Mouse (Mus musculus) gastrocnemius, adult 2 months (tissue): Measurements from ENCODE around the gene Cphx1. TPM values are rescaled to one million over a fixed set of nuclear protein-coding genes. Genes with fewer than 3 reads are reported as not detected.

Source experiments
- total RNA-seq, 2 experiments: library from RNA; stranded (reverse); gene quantifications; 2 replicates each; pipeline ENCODE4 v1.2.3; 2021

Gene Cphx1
- total RNA-seq, 2 experiments from 2014 or later: not detected

Other genes starting within 250 kb of the Cphx1 start
- gene Ppif, start 244.2 kb upstream of the Cphx1 start, total RNA-seq: 10 to 100 TPM; 26.0 to 43.4 TPM
- gene Zcchc24, start 169.3 kb upstream of the Cphx1 start, total RNA-seq: 10 to 100 TPM; 40.6 to 59.3 TPM
- gene Anxa11, start 96.1 kb upstream of the Cphx1 start, total RNA-seq: 10 to 100 TPM; 97.4 to 99.1 TPM
- 1 to 10 TPM; 2.6 to 3.6 TPM for gene Plac9a, start 35.2 kb upstream of the Cphx1 start, total RNA-seq
- under 1 TPM; 0.15 to 0.50 TPM for gene Tmem254a, start 10.6 kb upstream of the Cphx1 start, total RNA-seq
- not detected for gene Duxbl1, start 40.3 kb downstream of the Cphx1 start, total RNA-seq
- 10 to 100 TPM in 1 of 2 experiments, 1 to 10 TPM in 1; 7.0 to 16.5 TPM for gene Gm9780, start 104.4 kb downstream of the Cphx1 start, total RNA-seq
- 1 to 10 TPM in 1 of 2 experiments, under 1 TPM in 1; 0.36 to 2.7 TPM for gene Tmem254c, start 129.1 kb downstream of the Cphx1 start, total RNA-seq
- gene Cphx2, start 143.2 kb downstream of the Cphx1 start, total RNA-seq: not detected
- gene Cphx3, start 144.0 kb downstream of the Cphx1 start, total RNA-seq: not detected
- under 1 TPM in 1 of 2 experiments, not detected in 1; 0.14 TPM for gene Duxbl2, start 180.0 kb downstream of the Cphx1 start, total RNA-seq
- 10 to 100 TPM; 21.8 to 37.4 TPM for gene Plac9b, start 244.2 kb downstream of the Cphx1 start, total RNA-seq